In the genomic region with DNA sequence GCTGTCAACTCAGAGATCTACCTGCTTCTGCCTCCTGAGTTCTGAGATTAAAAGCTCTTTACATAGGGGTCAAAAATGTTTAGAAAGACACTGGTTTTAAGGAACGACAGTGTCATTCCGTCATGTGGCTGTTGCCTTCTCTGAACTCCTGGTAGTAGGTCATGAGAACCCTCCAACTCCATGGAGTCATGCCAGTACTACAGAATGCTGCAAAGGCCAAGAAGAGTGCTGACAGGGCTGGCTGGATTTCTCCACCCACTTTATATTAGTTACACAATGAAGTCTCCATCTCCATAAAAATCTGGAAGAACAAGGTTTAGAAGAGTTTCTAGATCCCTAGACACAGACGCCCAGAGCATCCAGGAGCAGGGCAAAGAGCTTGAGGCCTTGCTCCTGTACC, we compare ENCODE assay signal across 23 mouse cellular contexts.
"Had no signal": no experiment of that assay in that cellular context is flagged by ENCODE, and none has a peak within 500 bp of the region (broad histone marks: within the 10 kb centered on the region; RNA-seq: fewer than 3 reads in every experiment).

No protein-coding gene starts in this region.

- H3K27ac ChIP-seq: heart, adult 2 months; heart, embryonic 13.5 days; heart, embryonic 15.5 days; hindbrain, embryonic 13.5 days; hindbrain, embryonic 15.5 days; hindbrain, postnatal 0 days; kidney, embryonic 15.5 days; limb, embryonic 13.5 days; limb, embryonic 15.5 days; liver, embryonic 12.5 days; liver, embryonic 14.5 days had no signal

- ATAC-seq: hindbrain, postnatal 0 days; intestine, embryonic 16.5 days; liver, embryonic 12.5 days had no signal

- H3K9ac ChIP-seq: heart, embryonic 13.5 days; heart, embryonic 15.5 days; hindbrain, embryonic 13.5 days; hindbrain, embryonic 15.5 days; kidney, embryonic 15.5 days; limb, embryonic 13.5 days; limb, embryonic 15.5 days; liver, embryonic 12.5 days; liver, embryonic 14.5 days had no signal

- H3K4me2 ChIP-seq: heart, embryonic 11.5 days; heart, embryonic 13.5 days; heart, embryonic 15.5 days; hindbrain, embryonic 13.5 days; hindbrain, embryonic 15.5 days; kidney, embryonic 15.5 days; limb, embryonic 13.5 days; limb, embryonic 15.5 days; liver, embryonic 12.5 days had no signal

- H3K27me3 ChIP-seq: heart, embryonic 13.5 days; heart, embryonic 15.5 days; hindbrain, embryonic 13.5 days; hindbrain, embryonic 15.5 days; kidney, embryonic 15.5 days; limb, embryonic 13.5 days; limb, embryonic 15.5 days; liver, embryonic 12.5 days had no signal

- H3K4me1 ChIP-seq: heart, embryonic 13.5 days; heart, embryonic 15.5 days; hindbrain, embryonic 13.5 days; hindbrain, embryonic 15.5 days; kidney, embryonic 15.5 days; limb, embryonic 13.5 days; limb, embryonic 15.5 days had no signal

- H3K4me3 ChIP-seq: heart, adult 2 months; heart, embryonic 13.5 days; heart, embryonic 15.5 days; hindbrain, embryonic 13.5 days; hindbrain, embryonic 15.5 days; kidney, embryonic 15.5 days; limb, embryonic 13.5 days; limb, embryonic 15.5 days; liver, embryonic 12.5 days had no signal

- H3K9me3 ChIP-seq: heart, embryonic 13.5 days; heart, embryonic 15.5 days; hindbrain, embryonic 13.5 days; hindbrain, embryonic 15.5 days; kidney, embryonic 15.5 days; limb, embryonic 13.5 days; limb, embryonic 15.5 days; liver, embryonic 12.5 days had no signal

- DNase-seq: gastrocnemius, postnatal 14 days; gastrocnemius, postnatal 36 days; heart, adult 11 months; heart, adult 2 months; heart, postnatal 14 days; heart, postnatal 36 days; kidney, adult 11 months; kidney, postnatal 10 days; layer of hippocampus, adult 9-11 months; layer of hippocampus, postnatal 36 days; left cerebral cortex, postnatal 4 days had no signal
